Mouse (Mus musculus) bone marrow macrophage, adult 2 months (primary cell): ENCODE measurements at regions not wholly inside any gene's neighbourhood (a gene's known extent, or its start where the extent isn't known, plus 50 kb on each side); places are given as distances from the start of the nearest gene placed in this dataset.

Experiments
- H3K27ac ChIP-seq: 2 replicates; pipeline ENCODE4 v1.5.1; 2012; ENCODE audit warnings: low read depth, low read length; ENCODE audit not compliant: insufficient read depth
- H3K4me1 ChIP-seq: 2 replicates; pipeline ENCODE4 v1.6.1; 2012; ENCODE audit warnings: low read length; ENCODE audit not compliant: control insufficient read depth, insufficient read depth
- H3K4me3 ChIP-seq: 2 replicates; pipeline ENCODE4 v1.5.1; 2012; ENCODE audit warnings: mild to moderate bottlenecking, low read length, moderate library complexity; ENCODE audit not compliant: insufficient read depth
- CTCF ChIP-seq: IDR thresholded peaks from 2 replicates; pipeline ENCODE4 v1.5.1; 2012; ENCODE audit warnings: low read depth, mild to moderate bottlenecking, low read length, moderate library complexity
- POLR2A ChIP-seq: IDR thresholded peaks from 2 replicates; pipeline ENCODE4 v1.6.1; 2012; ENCODE audit warnings: mild to moderate bottlenecking, low read depth, low read length, borderline replicate concordance

- Histone ChIP-seq H3K4me1 (no peaks in the 10 kb centered on the region), H3K4me3 (no peak overlapping the region), H3K27ac (no peak overlapping the region)
- TF ChIP-seq CTCF (no peak), POLR2A (no peak)
These were observed 315.5 kb downstream of the Gm11011 start for GRCm38 (mm10) chr2:169272018-169272417.

DNA sequence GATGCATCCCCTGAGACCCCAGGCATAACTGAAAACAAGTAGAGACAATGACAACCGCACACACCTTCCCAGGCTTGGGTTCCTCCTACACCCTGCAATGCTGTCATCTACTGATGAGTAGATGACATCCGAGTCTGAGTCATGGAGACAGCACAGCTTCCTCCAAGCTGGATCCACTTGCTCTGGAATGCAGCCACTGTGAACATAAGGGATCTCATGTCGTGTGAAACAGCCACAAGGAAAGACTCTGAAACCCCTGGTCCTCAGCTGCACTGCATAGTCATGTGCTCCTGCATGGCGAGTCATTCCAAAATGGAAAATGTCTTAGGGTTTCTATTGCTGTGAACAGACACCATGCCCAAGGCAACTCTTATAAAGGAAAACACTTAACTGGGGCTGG, 305.2 kb upstream of the Zfp64 start:
- Histone ChIP-seq H3K4me1 (no peaks in the 10 kb centered on the region), H3K27ac (no peak overlapping the region), H3K4me3 (no peak overlapping the region)
- TF ChIP-seq POLR2A (no peak), CTCF (no peak)

DNA sequence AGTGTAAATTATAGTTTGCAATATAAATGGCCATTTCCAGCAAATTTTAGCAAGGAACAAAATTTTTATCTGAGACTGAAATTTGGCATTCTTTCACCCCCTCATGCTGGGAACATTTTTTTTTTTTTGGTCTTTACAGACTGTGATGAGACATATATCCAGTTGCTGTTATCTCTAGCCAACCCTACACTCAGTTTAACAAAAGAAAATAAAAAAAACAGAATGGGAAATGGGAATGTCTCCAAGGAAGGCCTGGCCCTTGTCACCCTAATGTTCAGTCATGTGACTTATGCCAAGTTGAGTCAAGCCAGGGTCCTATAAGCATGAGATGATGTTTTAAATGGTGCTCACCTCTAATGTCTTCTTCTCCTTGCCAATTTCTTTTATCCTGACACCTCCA, 289.2 kb upstream of the Zfp64 start:
- no peak overlapping the region for H3K27ac ChIP-seq

GRCm38 (mm10) chr2:169243981-169244380, 288.6 kb upstream of the Zfp64 start:
- Histone ChIP-seq H3K4me1 (no peaks in the 10 kb centered on the region), H3K4me3 (no peak overlapping the region), H3K27ac (no peak overlapping the region)
- no peak for TF ChIP-seq POLR2A
- no peak for TF ChIP-seq CTCF

More for the DNA sequence above, 289.2 kb upstream of the Zfp64 start:
- H3K4me1 ChIP-seq: no peaks in the 10 kb centered on the region
- H3K4me3 ChIP-seq: no peak overlapping the region
- no peak for TF ChIP-seq CTCF
- TF ChIP-seq POLR2A: no peak

DNA sequence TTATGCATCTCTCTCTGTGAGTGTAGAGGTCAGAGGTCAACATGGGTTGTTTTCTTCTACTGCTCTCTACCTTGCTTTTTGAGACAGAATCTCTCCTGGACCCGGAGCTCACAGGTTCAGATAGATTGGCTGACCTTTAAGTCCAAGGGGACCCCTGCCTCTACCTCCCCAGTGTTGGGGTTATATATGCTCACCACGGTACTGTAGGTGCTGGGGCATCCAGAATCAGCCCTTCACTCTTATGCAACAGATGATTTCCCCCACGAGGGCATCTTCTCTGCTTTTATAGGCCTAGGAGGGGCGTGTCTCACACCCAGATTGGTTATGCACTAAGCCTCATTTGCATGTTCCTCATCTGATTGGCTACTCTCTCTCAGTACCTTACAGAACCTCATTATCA, 282.5 kb upstream of the Zfp64 start:
- Histone ChIP-seq H3K4me3 (no peak overlapping the region), H3K4me1 (no peaks in the 10 kb centered on the region), H3K27ac (no peak overlapping the region)
- TF ChIP-seq CTCF (no peak), POLR2A (no peak)

DNA sequence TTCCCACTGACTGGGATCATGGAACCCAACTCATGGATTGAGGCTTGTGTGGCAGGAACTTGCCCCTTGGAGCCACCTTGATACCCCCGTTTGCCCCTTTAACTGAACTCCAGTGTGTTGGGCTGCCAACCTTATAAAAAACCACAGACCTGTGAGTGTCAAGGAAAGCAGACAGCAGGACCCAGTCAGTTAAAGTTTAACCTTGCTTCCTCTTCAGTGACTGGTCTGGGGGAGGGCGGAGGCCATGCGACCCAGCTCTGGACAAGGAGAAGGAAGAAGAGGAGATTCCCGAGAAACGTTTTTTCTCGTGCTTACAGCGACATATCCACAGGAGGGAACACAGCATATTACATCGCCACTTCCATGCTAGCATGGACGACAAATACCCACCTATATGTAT, 281.9 kb upstream of the Zfp64 start:
- Histone ChIP-seq H3K4me3 (no peak overlapping the region), H3K27ac (no peak overlapping the region), H3K4me1 (no peaks in the 10 kb centered on the region)
- no peak for TF ChIP-seq POLR2A
- TF ChIP-seq CTCF: no peak

DNA sequence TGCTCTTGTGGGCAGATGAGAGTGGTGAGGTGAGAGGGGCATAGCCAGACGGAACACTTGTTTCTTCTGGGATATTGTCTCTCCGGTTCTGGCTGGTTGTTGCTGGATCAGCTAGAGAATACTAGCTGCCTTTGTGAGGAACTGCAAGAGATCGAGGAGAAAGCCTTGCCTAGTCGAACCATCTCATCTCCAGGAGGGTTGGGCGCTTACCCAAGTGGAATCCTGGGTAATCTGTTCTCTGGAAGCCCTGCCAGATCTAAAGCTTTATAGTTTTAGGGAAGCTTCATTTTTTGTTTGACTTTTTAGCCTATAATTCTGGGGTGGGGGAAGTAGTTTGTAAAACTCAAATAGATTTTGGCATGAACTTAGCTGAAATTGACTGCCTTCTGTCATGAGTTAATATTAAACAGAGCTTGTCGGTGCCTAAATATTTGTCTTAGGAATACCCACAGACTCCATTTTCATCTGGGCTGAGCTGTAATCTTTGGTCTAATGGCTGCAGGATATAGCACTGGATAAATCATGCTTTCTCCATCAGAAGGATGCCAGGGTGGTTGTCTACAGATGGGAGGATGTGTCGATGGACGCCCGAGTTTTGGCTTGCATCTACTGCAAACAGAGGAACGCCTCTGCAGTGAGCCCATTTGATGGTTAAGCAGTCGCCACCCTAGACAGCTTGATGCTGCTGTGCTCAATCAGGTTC, 279.1 kb upstream of the Zfp64 start:
- Histone ChIP-seq H3K27ac (no peak overlapping the region), H3K4me3 (no peak overlapping the region), H3K4me1 (no peaks in the 10 kb centered on the region)
- TF ChIP-seq CTCF: no peak
- TF ChIP-seq POLR2A: no peak

GRCm38 (mm10) chr2:169233151-169234123, 278.1 kb upstream of the Zfp64 start:
- Histone ChIP-seq H3K4me1 (no peaks in the 10 kb centered on the region), H3K4me3 (no peak overlapping the region), H3K27ac (no peak overlapping the region)
- no peak for TF ChIP-seq CTCF
- no peak for TF ChIP-seq POLR2A

GRCm38 (mm10) chr2:169222264-169222663, 266.9 kb upstream of the Zfp64 start:
- H3K27ac ChIP-seq: no peak overlapping the region
- no peak for TF ChIP-seq CTCF
- no peak overlapping the region for H3K4me3 ChIP-seq
- H3K4me1 ChIP-seq: no peaks in the 10 kb centered on the region

GRCm38 (mm10) chr2:169221141-169221540, 265.8 kb upstream of the Zfp64 start:
- Histone ChIP-seq H3K4me1 (no peaks in the 10 kb centered on the region), H3K27ac (no peak overlapping the region), H3K4me3 (no peak overlapping the region)
- TF ChIP-seq CTCF (no peak), POLR2A (no peak)
